Mouse (Mus musculus) spleen, adult 2 months (tissue): ENCODE data around the gene Il20ra. TPM values are rescaled to one million over a fixed set of nuclear protein-coding genes. Genes with fewer than 3 reads are reported as not detected.

Experiments
- DNase-seq, 2 experiments: peaks; one replicate each; pipeline versions ENCODE4 v3.0.0 to v3.0.0-alpha.2; 2012 to 2021; ENCODE audit warnings: low spot score in 2 of 2, low read depth in 1 of 2
- H3K27ac ChIP-seq: fragments of 200-500 bp; 2 replicates; pipeline ENCODE4 v1.5.1; 2012; ENCODE audit warnings: low read length, inconsistent platforms; ENCODE audit not compliant: insufficient read depth
- H3K27me3 ChIP-seq: fragments of 200-500 bp; 2 replicates; pipeline ENCODE4 v1.6.1; 2012; ENCODE audit warnings: mild to moderate bottlenecking, moderate library complexity, low read length, inconsistent platforms; ENCODE audit not compliant: control insufficient read depth, insufficient read depth
- H3K36me3 ChIP-seq: fragments of 200-500 bp; 2 replicates; pipeline ENCODE4 v1.6.1; 2012; ENCODE audit warnings: mild to moderate bottlenecking, low read length, inconsistent platforms; ENCODE audit not compliant: control insufficient read depth, insufficient read depth
- H3K4me1 ChIP-seq: fragments of 200-500 bp; 2 replicates; pipeline ENCODE4 v1.6.1; 2011; ENCODE audit warnings: inconsistent platforms; ENCODE audit not compliant: control insufficient read depth, insufficient read depth, insufficient read length
- H3K4me3 ChIP-seq: fragments of 200-500 bp; 2 replicates; pipeline ENCODE4 v1.5.1; 2011; ENCODE audit warnings: mild to moderate bottlenecking, inconsistent platforms; ENCODE audit not compliant: insufficient read depth, insufficient read length; ENCODE audit errors: extremely low read depth
- CTCF ChIP-seq: fragments of 200-500 bp; IDR thresholded peaks from 2 replicates; pipeline ENCODE4 v1.5.1; 2011; ENCODE audit warnings: mild to moderate bottlenecking, inconsistent platforms; ENCODE audit not compliant: insufficient read depth, insufficient read length, insufficient replicate concordance; ENCODE audit errors: extremely low read depth
- POLR2A ChIP-seq: fragments of 200-500 bp; IDR thresholded peaks from 2 replicates; pipeline ENCODE4 v1.6.1; 2011; ENCODE audit warnings: low read depth, low read length, inconsistent platforms
- WGBS: fragments of 180-500 bp; shearing (Covaris S2); methylation state at CpG from one replicate; pipeline ENCODE4 v1.1.7; 2018; 5-methylcytosine and 5-hydroxymethylcytosine counted together
- polyA plus RNA-seq: library from polyadenylated mRNA; depleted of rRNA; stranded (reverse); fragments of >200 nt; gene quantifications from 2 replicates; pipeline ENCODE4 v1.2.3, GENCODE M21; 2012

Il20ra gene
- polyA plus RNA-seq, 1 experiment: not detected

DNA sequence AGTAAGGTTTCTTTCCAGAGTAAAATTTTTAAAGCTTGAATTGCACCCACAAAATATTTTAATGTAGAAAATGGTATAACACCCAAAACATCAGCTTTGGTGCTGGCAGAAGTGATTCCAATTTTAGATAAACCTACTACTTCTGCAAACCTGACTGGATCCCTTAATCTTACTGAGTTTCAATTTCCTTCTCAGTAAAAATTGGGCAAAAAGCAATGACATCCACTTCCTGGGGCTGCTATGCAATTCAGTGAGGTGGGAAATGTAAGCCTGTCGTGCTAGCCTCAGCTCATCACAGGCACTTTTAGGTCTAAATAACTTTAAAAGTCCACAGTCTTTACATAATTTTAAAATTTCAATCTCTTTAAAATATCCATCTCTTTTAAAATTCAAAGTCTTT lies 33.8 kb downstream of the Il20ra start:
- Histone ChIP-seq H3K27me3 (no peaks in the 10 kb centered on the region), H3K36me3 (no peaks in the 10 kb centered on the region), H3K4me3 (no peak overlapping the region), H3K27ac (no peak overlapping the region), H3K4me1 (no peaks in the 10 kb centered on the region)
- TF ChIP-seq POLR2A (no peak), CTCF (no peak)
- DNase-seq: no peak
- WGBS: 38% methylated on average over 1 of the region's 1 CpGs

DNA sequence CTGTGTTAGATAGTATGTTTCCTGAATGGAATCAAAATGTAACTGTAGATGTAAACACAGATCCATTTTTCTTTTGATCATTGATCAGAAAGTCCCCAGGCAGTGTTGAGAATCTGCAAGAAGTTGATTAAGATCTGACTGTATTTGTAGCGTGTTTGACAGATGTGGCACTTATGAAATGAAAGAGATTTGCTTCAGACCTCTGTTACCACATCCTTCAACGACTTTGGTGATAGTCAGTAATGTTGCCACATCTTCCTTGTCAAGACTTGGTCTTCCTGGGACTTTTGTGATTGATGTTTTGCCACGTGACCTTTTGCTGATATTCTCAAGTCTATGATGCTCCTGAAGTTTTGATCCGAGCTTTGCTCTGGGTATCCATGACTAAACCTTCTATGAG lies 35.3 kb downstream of the Il20ra start:
- Histone ChIP-seq H3K36me3 (no peaks in the 10 kb centered on the region), H3K4me3 (no peak overlapping the region), H3K27me3 (no peaks in the 10 kb centered on the region), H3K27ac (no peak overlapping the region), H3K4me1 (no peaks in the 10 kb centered on the region)
- 45% methylated on average over 4 of the region's 4 CpGs for WGBS
- no peak for TF ChIP-seq POLR2A
- no peak for TF ChIP-seq CTCF
- peak in 1 of 2 experiments; percentile 9 for DNase-seq

- Histone ChIP-seq H3K27ac (no peak overlapping the region), H3K4me3 (no peak overlapping the region), H3K4me1 (no peaks in the 10 kb centered on the region), H3K27me3 (no peaks in the 10 kb centered on the region), H3K36me3 (no peaks in the 10 kb centered on the region)
- DNase-seq: no peak
- WGBS: 59% methylated on average over 2 of the region's 2 CpGs
- no peak for TF ChIP-seq CTCF
- TF ChIP-seq POLR2A: no peak
Observed at GRCm38 (mm10) chr10:19765459-19765858, 53.1 kb downstream of the Il20ra start.

DNA sequence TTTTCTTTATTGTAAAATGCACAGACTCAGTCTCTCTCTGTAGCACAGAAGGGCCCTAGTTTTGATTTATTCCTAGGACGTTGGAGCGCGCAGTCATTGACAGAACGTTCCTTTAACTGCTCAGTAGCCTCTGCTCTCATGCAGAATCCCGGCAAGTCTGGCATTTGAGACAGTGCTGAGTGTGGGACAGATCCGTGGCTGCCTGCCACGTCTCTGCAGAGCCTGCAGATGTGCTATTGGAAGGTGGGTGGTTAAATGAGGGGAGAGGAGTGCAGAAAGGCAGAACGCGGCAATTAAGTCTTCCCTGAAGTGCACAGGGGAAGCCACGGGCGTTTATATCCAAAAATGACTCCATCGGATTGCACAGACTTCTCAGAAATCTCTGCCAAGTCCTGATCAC lies 66.7 kb downstream of the Il20ra start:
- no peak overlapping the region for H3K4me3 ChIP-seq
- H3K36me3 ChIP-seq: no peaks in the 10 kb centered on the region
- H3K4me1 ChIP-seq: no peaks in the 10 kb centered on the region
- no peak for TF ChIP-seq CTCF
- no peak for TF ChIP-seq POLR2A
- H3K27ac ChIP-seq: no peak overlapping the region
- DNase-seq: no peak
- H3K27me3 ChIP-seq: no peaks in the 10 kb centered on the region
- 87% methylated on average over 12 of the region's 12 CpGs for WGBS

- no peaks in the 10 kb centered on the region for H3K27me3 ChIP-seq
- no peaks in the 10 kb centered on the region for H3K4me1 ChIP-seq
- peak; percentile 8 to 54 for DNase-seq
- TF ChIP-seq POLR2A: no peak
- peak; percentile 46; the same call in 1 of the 2 replicates for TF ChIP-seq CTCF
- no peak overlapping the region for H3K27ac ChIP-seq
- 61% methylated on average over 5 of the region's 5 CpGs for WGBS
- no peaks in the 10 kb centered on the region for H3K36me3 ChIP-seq
- H3K4me3 ChIP-seq: no peak overlapping the region
Observed at GRCm38 (mm10) chr10:19781365-19781764, 69.0 kb downstream of the Il20ra start.

- no peaks in the 10 kb centered on the region for H3K36me3 ChIP-seq
- H3K27ac ChIP-seq: no peak overlapping the region
- TF ChIP-seq CTCF: no peak
- TF ChIP-seq POLR2A: no peak
- no peak overlapping the region for H3K4me3 ChIP-seq
- H3K4me1 ChIP-seq: no peaks in the 10 kb centered on the region
- no peaks in the 10 kb centered on the region for H3K27me3 ChIP-seq
- no peak for DNase-seq
- 31% methylated on average over 8 of the region's 8 CpGs for WGBS
Observed at GRCm38 (mm10) chr10:19794996-19795395, 82.6 kb downstream of the Il20ra start.

- Histone ChIP-seq H3K4me1 (no peaks in the 10 kb centered on the region), H3K27me3 (no peaks in the 10 kb centered on the region), H3K4me3 (no peak overlapping the region), H3K36me3 (no peaks in the 10 kb centered on the region), H3K27ac (no peak overlapping the region)
- WGBS: 71% methylated on average over 7 of the region's 7 CpGs
- no peak for DNase-seq
- TF ChIP-seq CTCF (no peak), POLR2A (no peak)
Observed at GRCm38 (mm10) chr10:19802958-19803357, 90.6 kb downstream of the Il20ra start.
